Mouse (Mus musculus) cortical plate, adult 2 months (tissue): ENCODE measurements around the gene Agrp.

ENCODE experiments used
- CTCF ChIP-seq: fragments of 200-500 bp; IDR thresholded peaks from 2 replicates; pipeline ENCODE4 v1.5.1; 2011; ENCODE audit warnings: mild to moderate bottlenecking, control low read depth, low read length; ENCODE audit not compliant: insufficient read depth; ENCODE audit errors: extremely low read depth
- POLR2A ChIP-seq: fragments of 200-500 bp; IDR thresholded peaks from 2 replicates; pipeline ENCODE4 v1.6.1; 2011; ENCODE audit warnings: mild to moderate bottlenecking, low read length, control low read depth; ENCODE audit not compliant: insufficient read depth; ENCODE audit errors: extremely low read depth

GRCm38 (mm10) chr8:105648929-105649328 is 11.7 kb upstream of the Agrp start:
- TF ChIP-seq POLR2A (no peak), CTCF (no peak)
